Mouse (Mus musculus): ENCODE measurements around the gene Nkx6-1. TPM values are rescaled to one million over a fixed set of nuclear protein-coding genes. Genes with fewer than 3 reads are reported as not detected.

Nkx6-1 gene
- polyA plus RNA-seq (2014; fragmentation: Illumina TruSeq; extraction: RNeasy Lipid Tissue Mini Kit (QIAGEN cat#74804); ENCODE audit: low read depth, low replicate concordance): 0.56 TPM

GRCm38 (mm10) chr5:101664945-101665615, at the start of gene Nkx6-1:
TSS of gene Nkx6-1 (minus strand) at chr5:101664996.

Other genes with a start within 250 kb of the Nkx6-1 start
- gene Cds1, start 100.1 kb upstream of the Nkx6-1 start, polyA plus RNA-seq (2014; fragmentation: Illumina TruSeq; extraction: RNeasy Lipid Tissue Mini Kit (QIAGEN cat#74804); ENCODE audit: low read depth, low replicate concordance): 46.2 TPM